ENCODE assay signal across 16 mouse cellular contexts in the genomic region with DNA sequence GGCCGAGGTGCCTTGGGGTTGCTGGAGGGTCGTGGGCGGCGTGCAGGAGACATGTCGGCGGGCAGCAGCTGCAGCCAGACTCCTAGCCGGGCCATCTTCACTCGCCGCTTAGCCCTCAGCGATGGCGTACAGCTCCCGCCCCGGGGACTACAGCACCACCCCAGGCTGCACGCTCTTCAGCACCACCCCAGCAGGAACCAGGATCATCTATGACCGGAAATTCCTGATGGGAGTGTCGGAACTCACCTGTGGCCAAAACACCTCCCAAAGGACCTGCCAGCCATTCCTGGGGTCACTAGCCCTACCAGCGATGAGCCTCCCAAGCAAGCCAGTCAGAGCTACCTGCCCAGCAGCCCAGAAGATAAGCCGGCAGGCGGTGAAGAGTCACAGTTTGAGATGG.
"Had no signal": no experiment of that assay in that cellular context is flagged by ENCODE, and none has a peak within 500 bp of the region (broad histone marks: within the 10 kb centered on the region; RNA-seq: fewer than 3 reads in every experiment).

No protein-coding gene starts in this region.

- H3K4me3 ChIP-seq: layer of hippocampus, adult 2 months; limb, embryonic 13.5 days; neural tube, embryonic 13.5 days; stomach, embryonic 15.5 days had no signal

- H3K9ac ChIP-seq: limb, embryonic 13.5 days; liver, embryonic 14.5 days; lung, embryonic 14.5 days; neural tube, embryonic 13.5 days; stomach, embryonic 15.5 days had no signal

- H3K27me3 ChIP-seq: limb, embryonic 13.5 days; neural tube, embryonic 13.5 days; stomach, embryonic 15.5 days had no signal

- H3K27ac ChIP-seq: layer of hippocampus, adult 2 months; limb, embryonic 13.5 days; liver, embryonic 14.5 days; macrophage; neural tube, embryonic 13.5 days; stomach, embryonic 15.5 days had no signal

- H3K9me3 ChIP-seq: limb, embryonic 13.5 days; neural tube, embryonic 13.5 days; stomach, embryonic 15.5 days had no signal

- H3K4me2 ChIP-seq: limb, embryonic 13.5 days; lung, embryonic 14.5 days; neural tube, embryonic 13.5 days; stomach, embryonic 15.5 days had no signal

- H3K4me1 ChIP-seq: limb, embryonic 13.5 days; neural tube, embryonic 13.5 days; stomach, embryonic 15.5 days had no signal

- DNase-seq: kidney, adult 9 months; kidney, postnatal 10 days; kidney, postnatal 4 days; left cerebral cortex, postnatal 4 days; lung, embryonic 14.5 days; lung, postnatal 10 days; midbrain, embryonic 14.5 days; retina, postnatal 1 day; thymus, postnatal 4 days had no signal

- ATAC-seq: intestine, postnatal 0 days had no signal
